Mouse (Mus musculus) intestine, postnatal 0 days (tissue): Measurements from ENCODE around the gene Slc12a9. TPM values are rescaled to one million over a fixed set of nuclear protein-coding genes. Genes with fewer than 3 reads are reported as not detected.
"Not testable (repeated sequence)": the region's sequence is repeated elsewhere in the genome, so short reads cannot be mapped to it uniquely, and the experiment has no call there.

Experiments
- ATAC-seq: fragments of 200-750 bp; cut with Nextera tagmentation; 2 replicates; pipeline ENCODE4 v1.8.0; 2017; ENCODE audit warnings: mild to moderate bottlenecking, moderate TSS enrichment, moderate library complexity
- H3K27ac ChIP-seq: fragments of 300-500 bp; sonication (generic); 2 replicates; pipeline ENCODE4 v1.5.1; 2014; ENCODE audit warnings: mild to moderate bottlenecking, low read depth, low read length, moderate library complexity
- H3K27me3 ChIP-seq: fragments of 300-500 bp; sonication (generic); replicated peaks from 2 replicates; pipeline ENCODE4 v1.6.1; 2014; ENCODE audit warnings: low read length, mixed read lengths; ENCODE audit not compliant: control insufficient read depth, insufficient read depth
- H3K36me3 ChIP-seq: fragments of 300-500 bp; sonication (generic); 2 replicates; pipeline ENCODE4 v1.6.1; 2014; ENCODE audit warnings: mild to moderate bottlenecking, moderate library complexity; ENCODE audit not compliant: control insufficient read depth, insufficient read depth
- H3K4me1 ChIP-seq: fragments of 300-500 bp; sonication (generic); replicated peaks from 2 replicates; pipeline ENCODE4 v1.6.1; 2014; ENCODE audit warnings: antibody characterized with exemption, low read length, mixed read lengths; ENCODE audit not compliant: control insufficient read depth, insufficient read depth
- H3K4me2 ChIP-seq: fragments of 300-500 bp; sonication (generic); replicated peaks from 2 replicates; pipeline ENCODE4 v1.6.1; 2014; ENCODE audit warnings: low read depth, mild to moderate bottlenecking, moderate library complexity
- H3K4me3 ChIP-seq: fragments of 300-500 bp; sonication (generic); 2 replicates; pipeline ENCODE4 v1.5.1; 2014; ENCODE audit warnings: low read depth, low read length
- H3K9ac ChIP-seq: fragments of 300-500 bp; sonication (generic); 2 replicates; pipeline ENCODE4 v1.6.1; 2014; ENCODE audit warnings: mild to moderate bottlenecking, low read depth, low read length
- H3K9me3 ChIP-seq: fragments of 300-500 bp; sonication (generic); 2 replicates; pipeline ENCODE4 v1.6.1; 2016; ENCODE audit warnings: mixed run types; ENCODE audit not compliant: control insufficient read depth
- CTCF ChIP-seq: sonication (generic); IDR thresholded peaks from 2 replicates; pipeline ENCODE4 v1.5.1; 2016; ENCODE audit warnings: low read depth, mild to moderate bottlenecking, control low read depth, antibody characterized with exemption, moderate library complexity
- WGBS: fragments of 180-500 bp; shearing (Covaris S2); extraction: QIAGEN DNeasy Blood & Tissue Kit; methylation state at CpG from one replicate; pipeline ENCODE4 v1.1.7; 2014; 5-methylcytosine and 5-hydroxymethylcytosine counted together
- polyA plus RNA-seq: library from polyadenylated mRNA; unstranded; fragments of >200 nt; fragmentation: Nextera tagmentation; extraction: Ambion mirVana; gene quantifications from 2 replicates; pipeline ENCODE4 v1.2.1, GENCODE M21; 2015

Gene Slc12a9
- polyA plus RNA-seq, 1 experiment from 2014 or later, result 11.8 TPM

DNA sequence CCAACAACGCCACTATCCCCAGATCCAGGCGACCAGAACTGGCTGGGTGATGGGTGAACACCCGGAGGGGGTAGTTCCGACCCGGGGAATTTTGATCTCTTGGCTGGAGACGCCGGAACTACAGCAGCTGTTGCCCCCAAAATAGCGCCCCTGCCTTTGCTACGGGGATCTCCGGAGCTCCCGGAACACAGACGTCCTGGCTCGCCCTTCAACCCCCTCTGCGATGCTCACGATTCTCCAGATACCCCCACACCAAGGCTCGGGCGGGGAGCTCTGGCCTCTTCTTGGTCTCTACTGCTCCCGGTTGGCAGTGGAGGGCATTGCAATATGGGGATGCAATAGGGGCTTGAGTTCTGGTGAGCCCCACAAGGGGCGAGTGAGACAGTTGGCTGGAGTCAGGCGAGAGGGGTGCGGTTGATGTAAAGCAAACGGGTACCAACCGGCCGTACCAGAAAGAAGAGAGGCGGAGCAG is 44.4 kb downstream of the Slc12a9 start:
- 4% methylated on average over 25 of the region's 25 CpGs for WGBS
- Histone ChIP-seq H3K27ac (no peak overlapping the region), H3K4me1 (peaks cover 10% of the 10 kb centered on the region), H3K9ac (no peak overlapping the region), H3K9me3 (no peaks in the 10 kb centered on the region), H3K27me3 (peaks cover 24% of the 10 kb centered on the region), H3K36me3 (no peaks in the 10 kb centered on the region), H3K4me3 (peak overlapping the region; percentile 9), H3K4me2 (peak overlapping the region; percentile 77)
- no peak for ATAC-seq
- peak; percentile 71 for TF ChIP-seq CTCF

DNA sequence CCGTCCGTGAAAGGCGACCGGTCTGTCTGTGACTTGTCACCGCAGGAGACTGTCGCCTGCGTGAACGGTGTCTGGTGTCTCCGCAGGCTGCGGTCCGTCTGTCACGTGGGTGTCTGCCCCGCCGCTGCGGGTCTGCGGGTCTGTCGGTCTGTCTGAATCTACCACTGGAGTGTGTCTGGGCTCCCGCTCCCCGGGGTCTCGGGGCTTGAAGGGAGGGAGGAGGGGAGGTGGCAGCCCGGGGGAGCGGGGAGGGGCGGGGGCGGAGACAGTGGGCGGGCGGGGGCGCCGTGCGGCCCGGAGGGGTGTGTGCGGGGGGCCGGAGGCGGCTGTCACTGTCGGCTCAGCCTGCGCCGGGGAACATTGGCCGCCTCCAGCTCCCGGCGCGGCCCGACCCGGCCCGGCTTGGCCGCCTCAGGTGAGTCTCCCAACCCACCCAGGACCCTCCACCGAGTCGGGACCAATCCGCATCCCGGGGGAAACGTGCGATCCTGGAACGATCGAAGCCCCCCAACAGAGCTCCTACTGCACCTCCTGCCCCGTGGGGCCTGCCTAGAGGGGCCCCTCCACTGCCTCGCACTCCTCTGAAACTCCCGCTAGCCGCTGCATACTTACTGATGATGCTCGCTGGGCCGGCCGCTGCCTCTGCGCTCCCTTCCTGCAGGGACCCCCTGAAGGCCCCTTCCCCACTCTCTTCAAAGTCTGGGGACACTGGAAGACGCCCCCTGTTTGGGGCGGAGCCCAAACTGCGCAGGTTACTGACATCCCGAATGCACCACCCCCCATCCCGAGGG is 45.2 kb downstream of the Slc12a9 start:
- 0 out of 2 replicates have a peak overlapping the region, but pooled peaks have one; percentile 45 for H3K9ac ChIP-seq
- WGBS, result under 1% methylated on average over 56 of the region's 65 CpGs
- peak overlapping the region; percentile 77 for H3K4me2 ChIP-seq
- H3K4me3 ChIP-seq, result peak overlapping the region; percentile 41
- H3K4me1 ChIP-seq, result peaks cover 10% of the 10 kb centered on the region
- no peaks in the 10 kb centered on the region for H3K36me3 ChIP-seq
- H3K27me3 ChIP-seq, result peaks cover 24% of the 10 kb centered on the region
- H3K9me3 ChIP-seq, result no peaks in the 10 kb centered on the region
- H3K27ac ChIP-seq, result no peak overlapping the region; the same call in 1 of the 2 replicates
- ATAC-seq, result no peak
- TF ChIP-seq CTCF, result no peak

DNA sequence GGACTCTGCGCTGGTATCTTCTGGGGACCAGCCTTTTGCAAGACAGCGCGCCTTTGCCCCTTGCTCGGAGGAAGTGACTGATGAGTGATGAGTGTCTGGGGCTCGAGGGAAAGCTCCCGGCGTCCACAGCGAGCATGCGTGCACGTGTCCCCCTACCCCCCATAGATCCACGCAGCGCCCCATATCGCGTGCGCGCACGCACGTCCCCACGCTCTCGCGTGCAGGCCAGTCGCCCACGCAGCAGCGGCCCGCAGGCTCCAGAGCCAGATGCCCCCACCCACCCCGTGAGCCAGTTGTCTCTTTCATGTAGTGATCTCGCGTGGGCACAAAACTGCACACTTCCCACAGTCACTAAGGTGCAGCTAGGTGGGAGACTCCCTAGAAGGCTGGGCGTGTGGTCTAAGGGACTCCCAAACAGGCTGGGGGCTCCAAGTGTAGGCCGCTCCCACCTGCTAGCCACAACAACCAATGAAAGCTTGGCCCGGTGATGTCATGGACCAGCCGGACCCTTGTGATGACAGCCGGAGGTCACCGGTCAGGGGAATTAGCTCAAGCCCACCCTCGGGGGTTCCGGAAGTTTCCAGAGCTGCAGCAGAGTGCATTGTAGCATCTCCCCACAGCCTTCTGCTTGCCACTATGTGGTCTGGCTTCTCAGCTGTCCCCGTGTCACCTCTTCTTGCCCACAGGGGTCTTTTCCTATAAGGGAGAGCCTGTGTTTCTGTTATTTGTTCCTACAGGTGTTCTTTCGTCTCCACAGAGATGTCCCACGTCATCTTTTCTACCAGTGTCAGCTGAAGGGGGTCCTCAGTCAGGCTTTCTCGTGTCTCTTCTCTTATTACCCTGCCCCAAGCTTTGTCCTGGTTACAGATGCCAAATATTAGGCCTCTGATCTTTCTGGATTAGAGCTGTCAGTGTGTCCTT is 46.1 kb downstream of the Slc12a9 start, which contains the start of gene Ache:
Gene Ache, plus strand, starts transcription at position 488 of the 921 bp plus-strand sequence.
- H3K4me1 ChIP-seq, result peaks cover 8% of the 10 kb centered on the region
- WGBS, result 5% methylated on average over 40 of the region's 40 CpGs

DNA sequence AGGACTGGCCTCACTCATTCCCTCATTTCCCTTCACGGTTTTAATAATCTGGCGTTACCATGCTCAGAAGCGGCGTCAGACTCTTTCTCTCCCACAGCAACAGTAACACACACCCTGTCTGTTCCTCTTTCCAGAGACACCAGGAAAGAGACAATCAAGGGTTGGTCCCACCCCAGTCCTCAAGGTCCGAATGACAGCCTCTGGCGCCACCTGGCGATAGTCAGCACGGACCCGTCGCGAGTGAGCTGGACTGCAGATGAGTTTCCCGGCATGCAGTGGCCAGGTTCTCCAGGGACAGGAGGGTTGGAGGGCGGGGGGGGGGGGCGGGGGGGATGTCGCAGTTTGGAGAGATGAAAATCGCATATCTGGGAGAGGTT is 46.8 kb downstream of the Slc12a9 start:
- no peaks in the 10 kb centered on the region for H3K9me3 ChIP-seq
- H3K4me3 ChIP-seq, result peak overlapping the region; percentile 27
- no peak overlapping the region for H3K9ac ChIP-seq
- ATAC-seq, result peak; percentile 68
- peaks cover 8% of the 10 kb centered on the region for H3K4me1 ChIP-seq
- WGBS, result under 1% methylated on average over 16 of the region's 16 CpGs
- peaks cover 24% of the 10 kb centered on the region for H3K27me3 ChIP-seq
- peak; percentile 91 for TF ChIP-seq CTCF
- peak overlapping the region; percentile 77 for H3K4me2 ChIP-seq
- H3K36me3 ChIP-seq, result no peaks in the 10 kb centered on the region
- peak overlapping the region; percentile 50; the same call in 1 of the 2 replicates for H3K27ac ChIP-seq

More for the DNA sequence above, 46.1 kb downstream of the Slc12a9 start, which contains the start of gene Ache:
- Histone ChIP-seq H3K27me3 (peaks cover 24% of the 10 kb centered on the region), H3K36me3 (no peaks in the 10 kb centered on the region), H3K9ac (0 out of 2 replicates have a peak within 1 kb of the TSS, but pooled peaks have one; percentile 45), H3K4me2 (peak within 1 kb of the TSS; percentile 77), H3K9me3 (no peaks in the 10 kb centered on the region), H3K4me3 (peak within 1 kb of the TSS; percentile 41), H3K27ac (peak within 1 kb of the TSS; percentile 50; the same call in 1 of the 2 replicates)
- ATAC-seq, result peak; percentile 15; the same call in 1 of the 2 replicates
- no peak for TF ChIP-seq CTCF

DNA sequence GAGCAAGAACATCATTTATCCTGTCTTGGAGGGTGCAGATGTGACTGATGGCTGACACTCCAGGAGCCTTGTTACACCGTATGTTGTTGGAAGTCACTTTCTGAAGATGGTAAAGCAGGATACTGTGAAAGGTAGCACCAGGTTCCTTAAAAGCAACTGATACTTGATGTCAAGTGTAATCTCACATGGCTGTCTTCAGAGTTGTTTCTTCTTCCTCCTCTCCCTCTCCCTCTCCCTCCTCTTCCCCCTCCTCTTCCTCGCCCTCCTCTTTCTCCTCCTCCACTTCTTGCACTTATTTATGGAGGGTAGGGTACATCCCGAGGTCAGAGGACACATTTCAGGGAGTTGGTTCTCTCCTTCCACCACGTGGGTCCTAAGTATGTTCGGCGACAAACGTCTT is 47.4 kb downstream of the Slc12a9 start:
- H3K27ac ChIP-seq, result no peak overlapping the region
- 20% methylated on average over 7 of the region's 7 CpGs for WGBS
- H3K4me1 ChIP-seq, result peaks cover 8% of the 10 kb centered on the region
- H3K27me3 ChIP-seq, result peaks cover 24% of the 10 kb centered on the region
- no peaks in the 10 kb centered on the region for H3K9me3 ChIP-seq
- no peak for ATAC-seq
- no peak overlapping the region for H3K4me3 ChIP-seq
- no peak overlapping the region for H3K9ac ChIP-seq
- no peak for TF ChIP-seq CTCF
- no peak overlapping the region for H3K4me2 ChIP-seq
- no peaks in the 10 kb centered on the region for H3K36me3 ChIP-seq

DNA sequence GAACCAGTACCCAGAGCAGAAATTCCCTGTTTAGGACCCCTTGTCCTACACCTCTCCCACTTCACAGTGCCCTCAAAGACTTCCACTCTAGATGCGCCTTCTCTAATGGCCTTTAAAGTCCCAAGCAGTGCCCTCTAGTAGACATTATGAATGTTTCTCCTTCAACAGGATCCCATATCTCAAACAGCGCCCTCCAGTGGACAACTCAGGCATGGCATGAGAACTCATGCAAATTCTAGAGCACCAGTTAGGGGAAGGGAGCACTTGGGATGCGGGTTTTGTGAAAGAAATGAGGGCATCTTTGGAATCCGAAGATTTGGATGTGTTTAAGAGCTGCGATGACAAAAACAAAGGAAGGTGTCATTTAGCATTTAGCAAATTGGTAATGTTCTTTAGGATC is 48.4 kb downstream of the Slc12a9 start:
- H3K4me3 ChIP-seq, result no peak overlapping the region
- no peak for ATAC-seq
- H3K4me2 ChIP-seq, result no peak overlapping the region
- H3K9me3 ChIP-seq, result no peaks in the 10 kb centered on the region
- TF ChIP-seq CTCF, result peak; percentile 87
- no peaks in the 10 kb centered on the region for H3K36me3 ChIP-seq
- H3K4me1 ChIP-seq, result peaks cover 8% of the 10 kb centered on the region
- H3K27me3 ChIP-seq, result peaks cover 24% of the 10 kb centered on the region
- H3K27ac ChIP-seq, result no peak overlapping the region
- no peak overlapping the region for H3K9ac ChIP-seq
- WGBS, result 69% methylated on average over 5 of the region's 5 CpGs

DNA sequence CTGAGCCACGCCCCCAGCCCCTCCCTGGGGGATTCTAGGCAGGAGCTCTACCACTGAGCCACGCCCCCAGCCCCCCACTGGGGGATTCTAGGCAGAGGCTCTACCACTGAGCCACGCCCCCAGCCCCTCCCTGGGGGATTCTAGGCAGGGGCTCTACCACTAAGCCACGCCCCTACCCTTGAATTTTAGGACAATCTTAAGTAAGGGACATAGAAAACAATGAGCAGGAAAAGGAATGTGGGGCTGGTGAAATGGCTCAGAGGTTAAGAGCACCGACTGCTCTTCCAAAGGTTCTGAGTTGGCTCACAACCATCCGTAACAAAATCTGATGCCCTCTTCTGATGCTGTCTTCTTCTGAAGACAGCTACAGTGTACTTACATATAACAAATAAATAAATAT is 49.0 kb downstream of the Slc12a9 start:
- H3K36me3 ChIP-seq, H3K9me3 ChIP-seq, H3K9ac ChIP-seq, ATAC-seq, H3K4me2 ChIP-seq, H3K27ac ChIP-seq, H3K4me3 ChIP-seq, H3K4me1 ChIP-seq: not testable (repeated sequence)
- WGBS, result 74% methylated on average over 6 of the region's 6 CpGs
- H3K27me3 ChIP-seq, result peaks cover 23% of the 10 kb centered on the region
